Mouse (Mus musculus) adrenal gland, adult (tissue): ENCODE measurements around the gene Dnph1.
"Not testable (repeated sequence)": the region's sequence is repeated elsewhere in the genome, so short reads cannot be mapped to it uniquely, and the experiment has no call there.

Experiments used
- DNase-seq, 2 experiments: peaks; one replicate each; pipeline ENCODE4 v3.0.0; 2022 to 2023; ENCODE audit warnings: low spot score in 1 of 2; ENCODE audit not compliant: inconsistent age in 2 of 2

Dnph1 gene

DNA sequence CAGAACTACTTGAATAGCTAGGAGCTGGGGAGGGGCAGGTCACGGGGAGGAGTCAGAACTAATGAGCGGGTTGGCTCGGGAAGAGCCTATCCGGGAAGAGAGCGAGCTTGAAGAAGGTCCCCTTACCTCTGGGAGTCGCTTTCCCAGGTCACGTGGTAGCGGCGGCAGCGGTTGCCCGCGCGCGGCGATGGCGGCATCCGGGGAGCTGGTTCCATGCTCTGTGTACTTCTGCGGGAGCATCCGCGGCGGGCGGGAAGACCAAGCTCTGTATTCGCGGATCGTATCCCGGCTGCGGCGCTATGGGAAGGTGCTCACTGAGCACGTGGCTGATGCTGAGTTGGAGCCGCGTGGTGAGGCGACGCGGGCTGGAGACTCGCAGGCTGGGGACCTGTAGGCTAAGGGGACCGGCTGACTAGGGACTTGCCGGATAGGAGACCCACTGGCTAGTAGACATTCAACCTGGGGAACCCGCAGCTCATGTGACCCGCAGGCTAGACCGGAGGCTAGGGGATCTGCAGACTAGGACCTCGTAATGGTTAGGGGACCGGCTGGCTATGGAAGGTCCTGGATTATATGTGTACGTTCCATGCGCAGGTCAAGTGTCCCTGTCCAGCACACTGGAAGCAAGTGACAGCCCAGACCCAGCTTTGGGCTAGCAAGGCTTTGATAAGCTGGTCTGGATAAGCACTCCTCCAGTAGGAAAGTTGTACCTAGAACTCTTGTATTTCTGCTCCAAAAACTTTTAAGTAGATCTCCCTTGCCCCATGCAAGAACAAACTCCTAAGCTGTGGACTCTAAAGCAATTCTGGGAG lies at the start of gene Dnph1:
TSS of gene Dnph1 (plus strand) at position 89 of the 812 bp plus-strand sequence.
- DNase-seq: peak; percentile 86 to 94

DNA sequence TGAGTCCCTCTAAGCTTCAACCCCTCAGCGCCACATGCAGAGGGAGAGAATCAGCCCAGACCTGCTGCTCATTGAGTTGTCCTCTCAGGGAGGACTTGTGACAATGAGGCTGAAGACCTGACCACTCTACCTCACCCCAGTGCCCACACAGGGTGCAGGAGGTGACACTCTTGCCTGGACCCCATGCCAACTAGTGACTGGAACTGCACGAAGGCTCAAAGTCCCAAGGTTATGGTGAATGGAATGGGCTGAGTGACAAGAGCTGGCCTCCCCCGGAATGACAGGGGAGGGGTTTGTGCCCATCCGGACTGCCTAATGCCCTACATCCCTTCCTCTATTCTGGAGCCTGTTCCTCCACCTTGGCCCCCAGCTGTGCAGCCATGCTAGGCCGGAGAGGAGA lies 43.8 kb upstream of the Dnph1 start:
- no peak for DNase-seq

DNA sequence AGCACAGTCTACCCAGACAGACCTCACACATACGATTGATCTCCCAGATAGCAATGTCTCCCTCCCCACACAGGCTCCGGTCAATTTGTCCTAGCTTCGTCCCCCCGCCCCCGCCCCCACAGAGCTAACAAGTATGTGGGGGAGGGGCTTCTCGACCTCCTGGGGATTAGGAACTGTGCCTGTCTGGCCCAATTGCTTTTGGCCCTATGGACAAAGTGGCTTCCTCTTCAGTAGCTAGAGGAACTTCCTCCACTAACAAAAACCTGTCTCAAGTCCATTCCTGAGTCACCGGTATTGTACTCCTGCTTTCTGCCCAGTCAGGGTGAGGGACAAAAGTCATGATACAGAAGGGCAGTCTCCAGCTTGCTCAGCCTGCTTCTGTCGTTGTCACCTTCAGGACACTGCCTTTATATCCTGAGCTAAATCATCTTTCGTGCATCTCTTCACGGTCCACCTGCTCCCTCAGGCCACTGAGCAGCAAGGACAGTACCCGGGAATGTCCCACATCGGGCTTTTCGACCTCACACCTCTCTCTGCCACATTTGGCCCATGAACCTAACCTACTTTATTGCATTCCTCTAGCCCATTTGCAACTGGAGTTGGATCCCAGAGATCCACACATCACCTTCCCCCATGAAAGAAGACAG lies 43.1 kb upstream of the Dnph1 start:
- DNase-seq: no peak

DNA sequence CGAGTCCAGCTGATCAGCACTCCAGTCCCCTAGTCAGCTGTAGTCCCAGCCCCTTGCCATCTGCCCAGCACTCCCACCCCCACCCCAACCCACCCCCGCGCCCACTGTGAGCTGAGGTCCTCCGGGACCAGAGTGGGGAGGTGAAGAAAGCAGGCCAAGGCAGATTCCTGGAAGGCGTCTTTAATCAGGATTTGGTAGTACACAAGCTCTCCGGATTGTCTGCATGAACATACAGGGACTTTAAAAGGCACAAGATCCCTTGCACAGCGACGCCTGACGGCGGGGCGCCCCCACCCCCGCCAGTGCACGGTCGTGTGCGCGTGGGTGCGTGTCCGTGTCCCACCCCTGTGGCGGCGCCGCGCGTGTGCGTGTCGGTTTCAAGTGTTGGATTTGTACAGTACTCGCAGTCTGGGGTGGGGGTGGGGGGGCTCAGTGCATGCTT lies 42.5 kb upstream of the Dnph1 start:
- DNase-seq: no peak

DNA sequence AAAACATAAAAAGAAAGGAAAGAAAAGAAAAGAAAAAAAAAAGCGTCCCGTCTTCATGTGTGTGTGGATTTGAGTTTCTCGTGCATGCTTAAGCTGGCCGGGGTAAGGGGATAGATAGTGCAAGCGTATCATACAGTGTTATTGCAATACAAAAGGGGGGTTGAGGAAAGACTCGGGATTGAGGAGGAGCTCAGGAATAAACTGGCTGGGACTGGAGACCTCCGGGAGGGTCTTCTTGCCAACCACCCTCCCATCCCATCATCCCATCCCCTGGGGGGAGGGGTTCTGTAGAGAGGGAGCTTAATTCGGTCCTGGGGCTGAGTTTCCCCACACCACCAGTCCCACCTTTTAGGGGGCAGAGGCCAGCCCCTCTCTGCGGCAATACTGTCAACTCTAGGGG lies 42.0 kb upstream of the Dnph1 start:
- no peak for DNase-seq

DNA sequence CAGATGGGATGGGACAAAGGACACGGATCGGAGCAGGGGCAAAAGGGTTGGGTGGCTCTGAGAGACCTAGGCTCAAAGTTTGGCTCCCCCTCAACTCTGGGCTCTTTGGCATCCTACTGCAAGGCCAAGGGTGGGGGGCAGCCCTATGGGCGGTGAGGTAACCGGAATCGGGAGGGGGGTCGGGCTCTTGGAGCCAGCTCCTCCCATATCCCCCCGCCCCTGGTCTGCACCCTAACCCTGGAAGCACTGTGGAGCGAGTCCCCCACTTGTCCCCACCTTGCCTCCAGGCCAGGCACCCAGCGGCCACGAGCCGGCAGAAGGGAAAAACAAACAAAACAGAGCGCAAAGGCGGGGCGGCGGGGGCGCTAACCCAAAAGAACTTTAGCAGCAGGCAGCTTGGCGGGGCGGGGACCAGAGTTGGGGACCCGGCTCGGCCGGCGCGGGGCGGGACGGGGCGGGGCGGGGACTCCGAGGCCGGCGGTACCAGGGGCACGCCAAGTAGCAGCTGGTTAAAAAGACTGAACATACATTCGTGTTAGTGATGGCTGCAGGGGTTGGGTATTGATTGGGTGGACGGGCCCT lies 41.3 kb upstream of the Dnph1 start:
- DNase-seq: peak in 1 of 2 experiments; percentile 43

DNA sequence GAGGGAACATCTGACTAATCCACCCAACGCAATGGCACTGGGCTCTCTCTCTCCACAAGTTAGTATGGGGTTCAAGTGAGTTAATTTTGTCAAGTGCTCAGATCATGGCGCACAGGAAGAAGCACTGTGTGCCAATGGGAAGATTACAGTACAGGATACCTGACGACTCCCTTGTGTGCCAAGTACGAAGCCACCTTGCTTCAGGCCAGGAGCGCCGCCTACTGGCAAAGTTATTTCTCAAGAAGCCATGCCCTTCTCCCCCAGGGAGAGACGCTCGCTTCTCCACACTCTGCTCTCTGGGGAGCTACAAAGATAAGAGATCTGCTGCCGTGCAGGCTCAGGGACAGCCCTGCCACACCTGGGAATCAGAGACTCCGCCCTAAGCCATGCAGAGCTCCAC lies 38.7 kb upstream of the Dnph1 start:
- DNase-seq: peak; percentile 52 to 82

DNA sequence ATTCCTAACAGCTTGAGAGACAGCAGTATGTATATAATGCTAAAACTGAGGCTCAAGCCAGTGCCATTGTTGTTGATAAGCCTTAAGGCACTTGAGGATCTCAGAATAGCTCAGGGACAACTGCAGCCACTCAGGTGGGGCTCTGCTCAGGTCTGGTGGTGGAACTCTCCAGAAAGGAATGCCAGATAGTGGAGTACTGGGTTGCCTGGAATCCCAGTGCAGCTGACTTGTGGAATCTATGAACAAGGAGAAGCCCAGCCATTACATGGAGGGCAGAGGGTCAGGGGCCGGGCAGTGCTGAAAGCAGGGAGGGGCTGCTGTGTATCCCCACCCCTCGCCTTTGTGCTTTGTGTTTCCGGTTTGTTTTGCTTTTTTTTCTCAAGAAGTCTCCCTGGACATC lies 38.1 kb upstream of the Dnph1 start:
- no peak for DNase-seq

DNA sequence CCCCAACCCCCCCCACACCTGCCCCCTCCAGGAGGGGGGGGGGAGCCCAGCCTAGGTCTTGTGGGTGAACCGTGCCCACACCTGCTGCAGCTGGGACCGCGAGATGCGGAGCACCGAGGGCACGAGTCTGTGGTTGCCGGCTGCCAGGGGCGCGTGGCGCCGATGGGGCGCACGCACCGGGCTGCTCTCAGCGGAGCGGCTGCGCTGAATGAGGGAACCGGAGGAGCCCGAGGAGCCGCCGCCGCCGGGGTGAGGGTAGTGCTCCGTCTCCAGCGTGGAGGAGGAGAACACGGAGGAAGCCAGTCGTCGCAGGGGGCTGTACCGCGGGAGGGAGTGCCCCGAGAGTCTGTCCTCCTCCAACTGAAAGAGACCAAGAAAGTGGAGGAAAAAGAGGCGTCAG lies 35.8 kb upstream of the Dnph1 start:
- DNase-seq: no peak

DNA sequence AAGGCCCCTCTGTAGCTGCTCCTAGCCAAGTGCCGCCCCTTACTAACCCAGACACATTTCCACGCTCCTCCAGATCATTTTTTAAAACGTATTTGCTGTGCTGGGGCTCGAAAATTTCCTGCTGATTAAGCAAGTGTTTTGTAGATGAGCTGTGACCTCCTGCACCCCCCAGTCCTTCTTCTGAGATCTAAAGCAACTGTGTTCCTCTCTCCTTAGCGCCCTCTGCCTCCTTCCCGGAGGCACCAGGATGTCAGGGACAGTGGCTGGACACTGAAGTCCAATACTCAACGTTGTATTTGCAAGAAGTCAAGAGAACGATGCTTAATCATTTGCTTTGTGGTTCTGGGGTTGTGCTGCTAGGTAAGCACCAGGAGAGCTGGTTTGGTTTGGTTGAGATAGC lies 35.2 kb upstream of the Dnph1 start:
- DNase-seq: no peak

DNA sequence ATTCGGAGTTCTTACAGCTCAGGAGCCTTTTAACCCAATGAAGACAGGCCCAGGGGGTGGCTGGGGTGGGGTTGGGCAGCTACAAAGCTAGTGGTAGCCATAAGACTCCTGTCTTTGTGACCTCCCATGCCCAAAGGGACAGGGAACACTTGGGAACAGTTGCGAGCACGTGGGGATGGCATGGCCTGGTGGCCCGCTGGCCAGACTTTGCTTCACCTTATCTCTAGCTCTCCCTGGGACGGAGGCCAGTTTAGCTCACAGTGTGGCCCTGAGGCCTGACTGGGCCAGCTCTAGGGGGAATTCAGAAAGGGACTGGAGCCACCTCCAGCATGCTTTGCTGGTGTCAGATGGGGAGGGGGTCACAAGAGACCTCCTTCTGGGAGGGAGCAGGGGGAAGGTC lies 34.3 kb upstream of the Dnph1 start:
- DNase-seq: peak in 1 of 2 experiments; percentile 47

DNA sequence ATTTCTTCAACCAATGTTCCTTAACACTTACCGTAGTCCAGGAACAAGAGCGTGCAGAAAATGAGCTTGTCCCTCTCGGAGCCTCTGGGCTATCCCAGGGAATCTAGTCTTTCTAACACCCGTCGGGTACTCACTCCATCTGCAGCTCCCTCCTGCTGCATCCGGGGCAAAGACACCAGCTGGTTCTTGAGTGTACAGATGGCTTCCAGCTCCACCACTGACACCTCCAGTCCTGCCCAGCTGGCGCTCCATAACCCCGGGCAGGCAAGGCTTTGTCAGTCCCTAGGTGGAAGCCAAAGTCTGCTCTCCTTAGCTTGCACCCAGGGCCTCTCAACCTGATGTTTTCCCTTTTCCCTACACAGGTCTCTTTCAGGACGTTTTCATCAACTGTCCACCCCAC lies 28.7 kb upstream of the Dnph1 start:
- no peak for DNase-seq

DNA sequence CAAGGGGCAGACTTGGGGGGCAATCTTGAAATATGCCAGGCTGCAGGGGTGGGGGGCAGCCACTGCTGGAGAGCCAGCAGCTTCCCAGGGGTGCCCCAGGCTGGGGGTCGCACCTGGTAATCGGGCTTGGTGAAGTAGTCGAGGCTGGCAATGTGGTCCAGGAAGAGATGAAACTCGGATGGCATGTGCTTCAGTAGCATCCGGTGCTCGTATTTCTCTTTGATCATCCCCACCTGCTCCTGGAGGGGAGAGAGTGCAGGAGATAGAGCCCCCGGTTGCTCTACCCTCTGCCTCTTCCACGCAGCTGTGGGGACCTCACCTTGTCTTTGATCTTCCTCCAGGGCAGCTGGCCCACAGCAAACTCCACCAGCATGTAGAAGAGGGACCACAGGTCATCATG lies 19.9 kb upstream of the Dnph1 start:
- DNase-seq: no peak

DNA sequence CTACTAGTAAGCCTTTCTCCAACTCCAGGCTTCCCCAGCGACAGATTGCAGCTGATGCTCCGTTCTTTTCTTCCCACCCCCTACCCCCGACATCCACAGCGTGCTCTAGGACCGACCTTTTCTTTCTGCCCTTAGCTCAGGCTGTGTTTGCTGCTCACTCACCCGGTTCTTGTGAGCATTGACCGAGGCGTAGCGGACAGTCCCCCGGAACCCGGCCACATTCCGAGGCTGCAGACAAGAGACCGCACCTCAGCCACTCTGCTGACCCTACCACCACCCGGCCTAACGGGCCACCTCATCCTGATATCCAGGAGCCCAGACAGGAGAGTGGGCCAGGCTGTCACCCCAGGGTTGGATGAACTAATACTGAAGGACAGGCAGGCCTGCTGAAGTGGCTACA lies 19.2 kb upstream of the Dnph1 start:
- no peak for DNase-seq

DNA sequence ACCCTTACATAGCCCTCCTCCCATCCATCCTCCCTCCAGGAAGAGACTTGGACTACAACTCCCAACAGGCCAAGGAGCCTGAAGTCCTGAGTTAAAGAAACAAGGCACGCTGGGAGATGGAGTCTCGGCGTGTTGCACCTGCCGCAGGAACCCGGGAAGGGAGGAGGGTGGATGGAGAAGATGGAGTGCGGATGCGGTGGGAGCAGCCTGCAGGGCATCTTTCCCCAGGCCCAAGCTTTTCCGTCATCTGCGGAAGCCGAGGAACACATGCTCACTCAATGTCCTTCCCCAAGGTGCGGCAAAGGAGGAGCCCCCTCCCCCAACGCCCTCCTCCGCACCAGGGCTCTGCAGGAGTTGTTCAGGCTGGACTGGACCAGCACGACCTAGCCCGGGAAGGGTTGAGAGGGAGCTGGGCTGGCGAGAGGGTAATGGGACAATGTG lies 12.9 kb upstream of the Dnph1 start:
- peak; percentile 32 to 67 for DNase-seq

DNA sequence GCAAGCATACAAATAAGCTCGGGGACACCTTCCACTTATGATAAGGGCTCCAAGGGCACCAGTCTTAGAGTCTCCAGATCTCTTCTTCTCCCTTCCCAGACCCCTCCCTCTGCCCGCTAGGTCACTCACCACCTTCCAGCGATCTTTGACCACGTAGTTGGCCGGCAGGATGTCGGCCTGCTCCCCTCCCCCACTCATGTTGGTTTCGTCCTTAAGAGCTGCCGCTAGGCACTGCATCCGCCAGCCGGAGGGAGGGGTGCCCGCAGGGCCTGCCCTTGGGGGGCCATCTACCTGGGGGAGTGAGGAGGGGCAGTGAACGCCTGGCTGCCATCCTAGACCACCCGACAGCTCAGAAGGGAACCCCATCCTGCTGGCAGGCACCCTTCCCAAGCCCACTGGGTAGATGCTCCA lies 12.5 kb upstream of the Dnph1 start:
- peak; percentile 35 to 55 for DNase-seq

DNA sequence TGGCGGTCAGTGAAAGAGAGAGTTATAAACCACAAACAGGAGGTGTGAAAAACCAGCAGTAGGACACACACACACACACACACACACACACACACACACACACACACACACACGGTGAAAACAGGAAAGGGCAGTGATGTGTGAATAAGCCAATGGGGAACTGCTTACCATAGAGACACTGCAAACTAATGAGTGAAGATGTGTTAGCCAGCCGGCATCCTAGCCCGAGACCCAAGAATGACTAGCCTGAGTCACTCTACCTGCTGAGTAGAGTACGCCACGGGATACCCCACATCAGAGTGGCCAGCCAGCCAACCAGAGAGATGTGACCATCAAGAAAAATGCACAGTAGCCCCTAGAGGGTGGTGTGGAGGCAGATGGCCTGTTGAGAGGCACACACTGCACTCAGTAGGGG lies 12.0 kb upstream of the Dnph1 start:
- no peak for DNase-seq

DNA sequence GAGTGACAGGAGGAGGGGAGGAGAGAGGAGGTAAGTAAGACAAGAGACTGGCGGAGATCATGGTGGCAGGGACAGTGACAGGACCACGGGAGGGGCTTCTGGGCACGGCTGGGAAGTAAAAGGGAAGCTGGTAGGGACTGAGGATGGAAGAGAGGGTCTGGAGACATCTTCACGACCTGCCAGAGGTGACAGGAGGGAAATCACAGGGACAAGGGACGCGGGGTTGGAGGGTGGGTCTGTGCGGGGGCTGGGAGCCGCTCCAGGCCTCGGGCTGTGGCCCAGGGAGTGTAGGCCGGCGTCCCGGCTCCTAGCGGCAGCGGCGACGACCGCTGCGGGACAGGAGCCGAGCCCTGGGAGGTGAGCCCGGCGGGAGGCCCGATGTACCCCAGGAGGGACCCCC lies 9.5 kb upstream of the Dnph1 start:
- DNase-seq: no peak

DNA sequence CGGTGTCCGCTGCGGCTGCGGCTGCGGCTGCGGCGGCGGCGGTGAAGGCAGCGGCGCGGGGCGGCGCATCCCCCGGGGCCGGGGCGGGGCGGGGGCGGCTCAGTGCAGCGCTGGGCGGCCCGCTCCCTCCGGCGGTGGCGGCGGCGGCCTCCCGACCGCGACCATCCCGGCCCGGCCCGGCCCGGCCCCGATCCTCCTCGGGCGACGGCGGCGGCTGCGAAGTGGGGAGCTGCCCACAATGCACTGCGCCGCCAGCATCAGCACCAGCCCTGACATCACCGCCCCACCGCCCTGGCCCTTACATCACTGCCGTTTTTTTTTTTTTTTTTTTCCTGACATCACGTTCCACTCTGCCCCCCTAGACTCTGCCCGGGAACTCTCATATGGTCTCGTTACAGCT lies 9.1 kb upstream of the Dnph1 start, which contains the start of gene Ttbk1:
TSS of gene Ttbk1 (minus strand) at position 245 of the 400 bp plus-strand sequence.
- DNase-seq: no peak

DNA sequence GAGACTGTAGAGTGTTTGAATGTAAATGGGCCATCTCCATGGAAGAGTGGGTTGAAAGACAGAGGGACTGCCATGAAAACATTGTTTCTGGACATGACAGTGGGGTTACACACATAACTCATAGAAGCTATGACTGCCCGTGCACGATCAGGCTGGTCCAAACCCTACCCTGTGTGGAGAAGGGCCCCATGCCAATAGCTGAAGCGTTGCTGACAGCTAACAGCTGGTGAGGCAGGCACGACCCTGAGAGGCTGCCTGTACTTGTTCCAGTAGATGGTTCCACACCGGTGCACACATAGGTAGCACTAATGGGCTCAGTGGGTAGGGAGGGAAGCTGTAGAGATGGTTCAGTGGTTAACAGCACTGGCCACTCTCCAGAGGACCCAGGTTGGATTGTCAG lies 1.0 kb upstream of the Dnph1 start:
- DNase-seq: no peak

DNA sequence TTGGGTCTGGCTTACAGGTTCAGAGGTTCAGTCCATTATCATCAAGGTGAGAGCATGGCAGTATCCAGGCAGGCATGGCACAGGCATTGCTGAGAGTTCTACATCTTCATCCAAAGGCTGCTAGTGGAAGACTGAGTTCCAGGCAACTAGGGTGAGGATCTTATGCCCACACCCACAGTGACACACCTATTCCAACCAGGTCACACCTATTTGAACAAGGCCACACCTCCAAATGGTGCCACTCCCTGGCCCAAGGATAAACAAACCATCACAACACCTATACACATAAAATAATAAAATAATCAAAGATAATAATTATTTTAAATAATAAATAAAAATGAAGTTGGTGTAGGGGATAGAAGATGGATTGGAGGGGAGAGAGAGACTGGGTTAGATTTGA lies 430 bp upstream of the Dnph1 start:
- DNase-seq: not testable (repeated sequence)

DNA sequence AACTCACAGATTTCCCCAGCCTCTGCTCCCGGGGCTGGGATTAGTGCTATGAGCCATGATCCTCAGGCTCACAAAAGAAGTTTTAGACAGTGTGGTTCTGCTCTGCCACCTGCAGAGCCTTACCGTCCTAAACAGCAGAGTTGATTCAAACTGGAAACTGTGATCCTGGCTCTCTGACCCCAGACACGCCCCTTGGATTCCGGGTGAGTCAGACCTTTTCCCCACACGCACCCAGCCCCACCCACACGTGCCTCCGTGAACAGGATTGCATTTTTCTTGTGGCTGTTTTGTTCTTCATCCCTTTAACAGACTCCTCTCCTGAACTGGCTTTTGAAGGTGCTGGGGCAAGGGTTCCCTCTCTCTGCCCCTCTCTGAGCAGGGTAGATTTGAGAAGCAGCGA lies 1.4 kb downstream of the Dnph1 start:
- DNase-seq: no peak
